In genomic region chr14:104466557-104466956, GRCm38 (mm10) we compare ENCODE assay signal across 8 mouse cellular contexts. TPM values are rescaled to one million over a fixed set of nuclear protein-coding genes. Genes with fewer than 3 reads are reported as not detected.
DNase-seq lines count a peak whose midpoint lies in the region; ATAC-seq and TF ChIP-seq lines count a peak whose summit lies in the region.

No protein-coding gene starts in this region.

- peaks cover 1% of the 10 kb centered on the region; the same call in 1 of the 2 replicates for H3K4me1 ChIP-seq in heart, adult 2 months (ENCODE audit: control insufficient read depth, insufficient read depth, low read length)
- peaks cover 36% of the 10 kb centered on the region for H3K4me1 ChIP-seq in hindbrain, embryonic 12.5 days
- H3K4me1 ChIP-seq in midbrain, embryonic 13.5 days (replicated peaks), result peaks cover 34% of the 10 kb centered on the region

- H3K79me2 ChIP-seq in heart, adult 2 months (replicated peaks; ENCODE audit: control insufficient read depth, insufficient read depth, low read length), result no peaks in the 10 kb centered on the region

- no peak for ATAC-seq in hindbrain, embryonic 12.5 days (ENCODE audit: low FRiP score)
- no peak for ATAC-seq in midbrain, embryonic 13.5 days
- no peak for ATAC-seq in cerebellum, adult (ENCODE audit: insufficient number of reproducible peaks, low FRiP score, low TSS enrichment)
- no peak for ATAC-seq in erythroblast, adult 5-6 weeks (replicated peaks; ENCODE audit: low FRiP score, poor library complexity, severe bottlenecking)

- H3K4me3 ChIP-seq in heart, adult 2 months, result no peak overlapping the region
- peak overlapping the region; percentile 69 for H3K4me3 ChIP-seq in hindbrain, embryonic 12.5 days
- peak overlapping the region; percentile 62 for H3K4me3 ChIP-seq in midbrain, embryonic 13.5 days (replicated peaks)

- no peaks in the 10 kb centered on the region for H3K36me3 ChIP-seq in heart, adult 2 months (ENCODE audit: control insufficient read depth, insufficient read depth, low read length)
- no peaks in the 10 kb centered on the region for H3K36me3 ChIP-seq in hindbrain, embryonic 12.5 days
- no peaks in the 10 kb centered on the region for H3K36me3 ChIP-seq in midbrain, embryonic 13.5 days

- H3K27ac ChIP-seq in heart, adult 2 months, result no peak overlapping the region
- peak overlapping the region; percentile 84 for H3K27ac ChIP-seq in hindbrain, embryonic 12.5 days
- peak overlapping the region; percentile 92 for H3K27ac ChIP-seq in midbrain, embryonic 13.5 days

- no peaks in the 10 kb centered on the region for H3K9me3 ChIP-seq in hindbrain, embryonic 12.5 days (replicated peaks)
- no peaks in the 10 kb centered on the region for H3K9me3 ChIP-seq in midbrain, embryonic 13.5 days

- 7% methylated on average over 43 of the region's 43 CpGs for WGBS in heart, adult 2 months
- under 1% methylated on average over 25 of the region's 43 CpGs for WGBS in hindbrain, embryonic 12.5 days
- WGBS in midbrain, embryonic 13.5 days, result under 1% methylated on average over 38 of the region's 43 CpGs

- 0 out of 2 replicates have a peak overlapping the region, but pooled peaks have one; percentile 14 for H3K9ac ChIP-seq in heart, adult 2 months (ENCODE audit: low read depth, low read length)
- peak overlapping the region; percentile 72 for H3K9ac ChIP-seq in hindbrain, embryonic 12.5 days
- peak overlapping the region; percentile 80 for H3K9ac ChIP-seq in midbrain, embryonic 13.5 days (replicated peaks)

- no peak for DNase-seq in heart, adult 2 months
- DNase-seq in heart, postnatal 14 days, result no peak
- DNase-seq in ZHBTc4 (ENCODE audit: low read depth, low spot score), result peak; percentile 42
- no peak for DNase-seq in right cerebral cortex, postnatal 25 days

- intact Hi-C loops in heart, adult 2 months (cut with DNase I), result no loop called here
- intact Hi-C loops in heart, postnatal 14 days (cut with DNase I), result no loop called here

- TF ChIP-seq CTCF in heart, adult 2 months (IDR thresholded peaks at IDR 0.05), result no peak

- TF ChIP-seq POLR2A in heart, adult 2 months (IDR thresholded peaks at IDR 0.05; ENCODE audit: insufficient read depth, low read depth, low read length), result no peak

- peaks cover 30% of the 10 kb centered on the region for H3K27me3 ChIP-seq in heart, adult 2 months (ENCODE audit: control insufficient read depth, insufficient read depth, low read length)
- peaks cover 77% of the 10 kb centered on the region for H3K27me3 ChIP-seq in hindbrain, embryonic 12.5 days
- H3K27me3 ChIP-seq in midbrain, embryonic 13.5 days, result peaks cover 88% of the 10 kb centered on the region

- peak overlapping the region; percentile 82 for H3K4me2 ChIP-seq in hindbrain, embryonic 12.5 days (replicated peaks)
- peak overlapping the region; percentile 78 for H3K4me2 ChIP-seq in midbrain, embryonic 13.5 days (replicated peaks)

- no peak for TF ChIP-seq EP300 in heart, adult 2 months (IDR thresholded peaks at IDR 0.05; ENCODE audit: insufficient read depth, low read depth, low read length)

RNA-seq across cellular contexts. Expression of gene Pou4f1, which starts 1.2 kb away (rescaled TPM):
- total RNA-seq in heart, adult 2 months (2021), result under 1 TPM; 0.16 to 0.18 TPM
- polyA plus RNA-seq in heart, adult 2 months (2012; rRNA removed), result 0.02 TPM in 1 of 2 replicates, not detected in the other
- under 1 TPM in 1 of 2 experiments, not detected in 1; 0.05 TPM for total RNA-seq in heart, postnatal 14 days (2021)
- 53.0 and 67.1 TPM in 2 replicates for polyA plus RNA-seq in hindbrain, embryonic 12.5 days (2016; fragmentation: Nextera tagmentation; extraction: Ambion mirVana)
- polyA plus RNA-seq in midbrain, embryonic 13.5 days (2015; fragmentation: Nextera tagmentation; extraction: Ambion mirVana), result 124 and 156 TPM in 2 replicates
- not detected in 2 replicates for total RNA-seq in erythroblast, adult 5-6 weeks (2015; ENCODE audit: low replicate concordance)
- total RNA-seq in erythroblast, adult 5-6 weeks (2017; ENCODE audit: low replicate concordance), result not detected in 2 replicates

RNA-seq across cellular contexts. Expression of gene Rnf219, which starts 55.9 kb away (rescaled TPM):
- 1 to 10 TPM; 4.7 to 5.1 TPM for total RNA-seq in heart, adult 2 months (2021)
- 1.8 and 2.2 TPM in 2 replicates for polyA plus RNA-seq in heart, adult 2 months (2012; rRNA removed)
- total RNA-seq in heart, postnatal 14 days (2021), result 1 to 10 TPM; 5.0 to 6.0 TPM
- 34.9 and 35.9 TPM in 2 replicates for polyA plus RNA-seq in hindbrain, embryonic 12.5 days (2016; fragmentation: Nextera tagmentation; extraction: Ambion mirVana)
- 40.1 and 43.5 TPM in 2 replicates for polyA plus RNA-seq in midbrain, embryonic 13.5 days (2015; fragmentation: Nextera tagmentation; extraction: Ambion mirVana)
- total RNA-seq in erythroblast, adult 5-6 weeks (2015; ENCODE audit: low replicate concordance), result 2.3 and 6.7 TPM in 2 replicates
- 2.8 and 3.6 TPM in 2 replicates for total RNA-seq in erythroblast, adult 5-6 weeks (2017; ENCODE audit: low replicate concordance)

Comparison
In these comparisons a context has a peak if more than half of its experiments do, and no peak if none do; other contexts are left out.
1. H3K9ac ChIP-seq: peak in every context shown above with its lines; median percentile 80 in midbrain, embryonic 13.5 days; 72 in hindbrain, embryonic 12.5 days; 14 in heart, adult 2 months.